Mouse (Mus musculus) heart, embryonic 10.5 days (tissue): ENCODE measurements at regions not wholly inside any gene's neighbourhood (a gene's known extent, or its start where the extent isn't known, plus 50 kb on each side); places are given as distances from the start of the nearest gene placed in this dataset.
"Not testable (repeated sequence)": the region's sequence is repeated elsewhere in the genome, so short reads cannot be mapped to it uniquely, and the experiment has no call there.

Experiments
- DNase-seq: peaks from one replicate; pipeline ENCODE4 v3.0.0-alpha.2; 2017; ENCODE audit warnings: low spot score
- H3K27ac ChIP-seq: fragments of 300-500 bp; sonication (generic); 2 replicates; pipeline ENCODE4 v1.5.1; 2016; ENCODE audit warnings: mild to moderate bottlenecking
- H3K27me3 ChIP-seq: fragments of 300-500 bp; sonication (generic); 2 replicates; pipeline ENCODE4 v1.6.1; 2016; ENCODE audit warnings: mild to moderate bottlenecking; ENCODE audit not compliant: poor library complexity, insufficient read depth, severe bottlenecking
- H3K36me3 ChIP-seq: fragments of 300-500 bp; sonication (generic); 2 replicates; pipeline ENCODE4 v1.6.1; 2016; ENCODE audit warnings: mild to moderate bottlenecking, moderate library complexity
- H3K4me1 ChIP-seq: fragments of 300-500 bp; sonication (generic); 2 replicates; pipeline ENCODE4 v1.6.1; 2016; ENCODE audit warnings: mild to moderate bottlenecking
- H3K4me3 ChIP-seq: fragments of 300-500 bp; sonication (generic); 2 replicates; pipeline ENCODE4 v1.5.1; 2016; ENCODE audit warnings: mild to moderate bottlenecking, moderate library complexity
- H3K9me3 ChIP-seq: fragments of 300-500 bp; sonication (generic); 2 replicates; pipeline ENCODE4 v1.6.1; 2016; ENCODE audit warnings: mild to moderate bottlenecking, moderate library complexity
- WGBS: fragments of 180-500 bp; shearing (Covaris S2); methylation state at CpG from one replicate; pipeline ENCODE4 v1.1.7; 2016; 5-methylcytosine and 5-hydroxymethylcytosine counted together

DNA sequence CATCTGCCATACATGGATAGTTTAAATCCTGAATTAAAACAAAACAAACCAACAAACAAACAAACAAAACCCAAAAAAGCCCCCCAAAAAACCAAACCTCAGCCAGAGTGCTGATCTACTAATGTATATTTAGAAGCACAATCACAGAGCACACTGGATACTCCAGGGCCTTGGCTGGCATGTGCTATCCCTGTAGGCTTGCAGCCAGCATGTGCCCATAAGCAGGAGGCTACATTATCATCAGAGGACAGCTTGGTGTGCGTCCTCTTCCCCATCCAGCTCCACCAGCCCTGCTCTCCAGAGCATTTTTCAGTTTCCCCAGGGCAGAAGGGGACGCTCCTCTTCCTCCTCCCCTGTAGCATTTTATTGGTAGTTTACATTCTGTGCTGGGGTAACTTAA is 198.9 kb downstream of the Mterf1b start:
- WGBS, result 65% methylated on average over 2 of the region's 2 CpGs
- H3K27ac ChIP-seq, result no peak overlapping the region
- H3K27me3 ChIP-seq, result no peaks in the 10 kb centered on the region
- no peaks in the 10 kb centered on the region for H3K36me3 ChIP-seq
- H3K4me1 ChIP-seq, result no peaks in the 10 kb centered on the region
- no peak overlapping the region for H3K4me3 ChIP-seq
- DNase-seq, result no peak
- H3K9me3 ChIP-seq, result no peaks in the 10 kb centered on the region

DNA sequence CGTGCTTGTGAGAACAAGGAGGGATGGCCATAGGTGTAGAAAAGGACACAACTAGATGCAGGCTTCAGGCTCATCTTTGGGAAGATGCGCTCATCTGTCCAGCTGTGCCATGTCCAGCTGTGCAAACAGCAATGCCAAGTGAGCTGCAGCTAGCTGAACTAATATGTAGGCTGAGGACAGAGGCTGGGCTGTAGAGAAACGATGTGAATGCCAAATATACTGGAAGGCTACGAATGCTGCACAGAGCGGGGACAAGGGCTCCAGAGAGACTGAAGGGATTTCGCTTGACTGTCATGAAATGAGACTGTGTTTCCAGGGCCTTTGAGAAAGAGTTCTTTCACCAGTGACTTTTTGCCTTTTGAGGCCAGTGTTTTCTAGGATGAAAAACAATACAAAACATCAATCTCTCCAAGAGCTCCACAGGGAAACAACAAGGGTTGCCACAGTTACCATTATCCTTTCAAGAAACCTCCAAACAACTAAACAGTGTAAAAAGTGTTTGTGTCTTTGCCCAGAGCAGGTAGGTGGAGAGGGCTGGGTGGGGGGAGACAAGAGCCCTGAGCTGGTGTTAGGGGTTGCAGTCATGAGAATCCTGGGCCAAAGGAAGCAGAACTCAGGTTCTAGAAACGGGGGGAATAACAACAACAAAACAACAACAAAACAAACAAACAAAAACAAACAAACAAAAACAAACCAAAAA is 202.3 kb downstream of the Mterf1b start:
- not testable (repeated sequence) for H3K36me3 ChIP-seq, H3K4me3 ChIP-seq

DNA sequence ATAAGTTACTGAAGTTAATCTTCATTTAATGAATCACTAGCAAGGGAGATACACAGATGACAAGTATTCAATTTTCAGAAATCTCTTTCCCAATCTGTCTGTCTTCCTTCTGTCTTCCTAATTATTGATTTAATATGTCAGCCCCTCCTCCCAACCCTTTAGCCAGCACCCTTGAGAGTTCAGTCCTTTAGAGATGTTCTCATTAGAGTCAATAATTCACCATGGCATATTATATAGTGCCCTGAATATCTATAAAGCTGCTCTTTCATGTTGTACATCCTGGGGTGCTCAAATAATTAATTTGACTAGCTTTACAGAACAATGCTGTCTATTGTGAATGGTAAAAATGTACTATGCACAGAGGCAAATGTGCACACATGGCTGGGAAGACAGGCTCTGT is 205.9 kb downstream of the Mterf1b start:
- H3K4me3 ChIP-seq, result no peak overlapping the region
- no peak overlapping the region for H3K27ac ChIP-seq
- no peaks in the 10 kb centered on the region for H3K4me1 ChIP-seq
- H3K27me3 ChIP-seq, result no peaks in the 10 kb centered on the region
- no peak for DNase-seq
- no peaks in the 10 kb centered on the region for H3K9me3 ChIP-seq
- no peaks in the 10 kb centered on the region for H3K36me3 ChIP-seq

More for the DNA sequence above, 202.3 kb downstream of the Mterf1b start:
- not testable (repeated sequence) for H3K9me3 ChIP-seq, H3K27me3 ChIP-seq, H3K27ac ChIP-seq, DNase-seq, H3K4me1 ChIP-seq
- 87% methylated on average over 6 of the region's 7 CpGs for WGBS

DNA sequence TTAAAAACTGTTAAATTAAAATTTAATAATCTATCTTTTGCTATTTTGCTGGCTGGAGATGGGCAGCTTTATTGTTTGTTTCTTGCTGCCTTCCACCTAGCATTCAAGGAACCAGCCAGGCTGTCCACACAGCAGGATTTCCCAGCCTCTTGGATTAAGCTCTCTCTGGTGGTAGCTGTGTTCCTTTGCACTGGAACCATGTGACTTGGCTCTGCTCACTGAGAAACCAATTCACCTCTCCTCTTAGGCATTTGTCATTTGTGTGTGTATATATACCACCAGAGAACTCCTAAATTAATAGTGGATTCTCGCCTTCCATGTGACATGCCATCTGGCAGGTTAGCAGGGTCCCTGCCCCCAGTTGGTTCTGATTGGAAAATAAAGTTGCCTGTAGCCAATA is 225.6 kb downstream of the Mterf1b start:
- Histone ChIP-seq H3K4me1 (no peaks in the 10 kb centered on the region), H3K4me3 (no peak overlapping the region)
- 75% methylated on average over 1 of the region's 1 CpGs for WGBS

More for the DNA sequence above, 225.6 kb downstream of the Mterf1b start:
- no peak overlapping the region for H3K27ac ChIP-seq
- no peaks in the 10 kb centered on the region for H3K9me3 ChIP-seq
- H3K36me3 ChIP-seq, result no peaks in the 10 kb centered on the region
- no peaks in the 10 kb centered on the region for H3K27me3 ChIP-seq
- no peak for DNase-seq
